Mouse (Mus musculus): ENCODE measurements around the gene Gm10837.

- no peak for TF ChIP-seq CTCF (IDR thresholded peaks at IDR 0.05; ENCODE audit: low read depth)
- no peak for TF ChIP-seq EP300 (IDR thresholded peaks at IDR 0.05; ENCODE audit: low read depth)
These were observed 37.5 kb upstream of the Gm10837 start for GRCm38 (mm10) chr14:122452701-122453387.

Data from liver, postnatal 0 days (tissue).